Mouse (Mus musculus): ENCODE data around the gene Trhde.
A peak's percentile ranks its signal among the peaks of the same experiment; 100 is the strongest.

Trhde gene

DNA sequence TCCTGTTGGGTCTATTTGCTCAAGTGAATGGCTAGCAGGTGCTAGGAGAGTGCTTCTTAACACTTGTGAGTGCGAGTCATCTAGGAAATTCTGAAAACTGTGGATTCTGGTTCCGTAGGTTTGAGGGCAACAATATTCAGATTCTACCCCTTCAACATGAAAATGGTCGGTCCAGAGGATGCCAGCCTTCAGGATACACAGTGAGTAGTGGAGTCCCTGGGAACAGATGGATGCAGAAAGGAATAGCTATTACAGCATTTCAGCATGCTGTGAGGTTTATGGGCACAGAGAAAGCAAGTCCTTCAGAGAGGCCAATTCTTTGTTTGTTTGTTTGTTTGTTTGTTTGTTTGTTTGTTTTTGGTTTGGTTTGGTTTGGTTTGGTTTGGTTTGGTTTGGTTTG lies 65.7 kb downstream of the Trhde start:
- no peak for DNase-seq (ENCODE audit: low read depth, low spot score)

DNA sequence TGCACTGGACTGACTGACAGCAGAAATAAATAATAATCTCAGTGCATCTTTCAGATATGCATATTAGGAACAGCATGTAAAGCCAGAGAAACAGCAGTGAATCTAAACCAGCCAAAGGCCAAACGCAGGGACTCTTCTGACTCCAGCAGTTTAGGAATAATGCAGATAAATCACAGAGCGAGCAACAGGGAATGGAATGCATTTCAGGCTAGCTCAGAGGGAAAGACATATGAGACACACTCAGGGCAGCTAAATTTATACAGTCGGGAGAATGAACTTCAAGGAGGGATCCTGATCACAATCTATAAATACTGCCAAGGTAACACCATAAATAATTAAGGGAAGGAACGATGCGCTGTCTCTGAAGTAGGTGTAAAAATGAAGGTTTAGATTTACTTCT lies 66.4 kb downstream of the Trhde start:
- no peak for DNase-seq (ENCODE audit: low read depth, low spot score)

DNA sequence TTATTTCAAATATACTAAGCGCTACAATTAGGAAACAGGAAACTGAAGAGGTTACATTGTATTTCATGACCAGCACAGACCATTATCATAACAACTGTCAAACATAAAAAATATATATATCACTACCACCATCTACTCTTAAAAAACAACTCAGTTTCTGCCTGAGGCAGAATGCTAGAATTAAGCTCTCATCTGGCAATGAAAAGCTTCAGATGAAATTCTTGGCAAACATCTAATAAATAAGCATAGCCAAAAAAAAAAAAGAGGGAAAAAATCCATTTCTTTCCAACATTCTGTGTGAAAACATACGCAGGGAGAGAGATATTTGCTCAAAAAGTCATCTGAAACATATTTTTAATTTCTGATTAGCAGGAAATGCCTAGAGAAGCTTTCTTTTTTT lies 67.0 kb downstream of the Trhde start:
- no peak for DNase-seq (ENCODE audit: low read depth, low spot score)

DNA sequence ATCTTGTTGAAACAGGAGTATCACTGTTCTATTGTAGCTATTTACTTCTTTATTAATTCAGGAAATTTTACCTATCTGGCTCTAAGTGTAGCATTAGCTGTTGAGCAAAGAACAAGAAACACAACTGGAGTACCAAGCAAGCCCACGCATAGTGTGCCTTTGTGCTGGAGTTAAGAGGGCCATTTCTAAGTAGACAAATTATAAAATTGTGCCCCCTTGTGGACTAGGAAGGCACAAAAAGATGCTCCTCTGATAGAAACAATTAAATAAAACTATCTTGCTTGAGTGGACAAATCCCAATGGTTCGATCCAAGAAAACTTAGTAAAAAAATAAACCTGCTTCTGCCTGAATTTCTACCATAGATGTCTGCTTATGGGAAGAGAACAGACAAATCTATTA lies 76.5 kb downstream of the Trhde start:
- DNase-seq (ENCODE audit: low read depth, low spot score) = no peak

DNA sequence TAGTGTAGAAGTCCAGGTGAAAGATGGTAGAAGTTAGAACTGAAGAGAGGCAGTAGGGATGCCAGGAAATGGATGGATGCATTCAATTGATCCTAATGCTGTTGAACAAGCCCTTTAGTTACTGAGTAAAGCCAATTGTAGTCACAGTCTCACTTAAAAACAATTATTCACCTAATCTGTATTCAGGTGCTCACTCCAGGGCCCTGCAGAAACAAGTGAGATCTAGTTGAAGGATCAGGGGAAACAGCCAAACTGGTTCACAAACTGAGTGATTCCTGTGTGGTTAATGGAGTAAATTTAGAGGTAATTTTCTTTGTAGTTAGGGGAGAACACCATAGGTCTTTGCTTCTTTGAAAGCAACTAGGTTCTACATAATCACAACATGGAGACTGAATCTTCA lies 100.3 kb downstream of the Trhde start:
- DNase-seq (ENCODE audit: low read depth, low spot score) = no peak

DNA sequence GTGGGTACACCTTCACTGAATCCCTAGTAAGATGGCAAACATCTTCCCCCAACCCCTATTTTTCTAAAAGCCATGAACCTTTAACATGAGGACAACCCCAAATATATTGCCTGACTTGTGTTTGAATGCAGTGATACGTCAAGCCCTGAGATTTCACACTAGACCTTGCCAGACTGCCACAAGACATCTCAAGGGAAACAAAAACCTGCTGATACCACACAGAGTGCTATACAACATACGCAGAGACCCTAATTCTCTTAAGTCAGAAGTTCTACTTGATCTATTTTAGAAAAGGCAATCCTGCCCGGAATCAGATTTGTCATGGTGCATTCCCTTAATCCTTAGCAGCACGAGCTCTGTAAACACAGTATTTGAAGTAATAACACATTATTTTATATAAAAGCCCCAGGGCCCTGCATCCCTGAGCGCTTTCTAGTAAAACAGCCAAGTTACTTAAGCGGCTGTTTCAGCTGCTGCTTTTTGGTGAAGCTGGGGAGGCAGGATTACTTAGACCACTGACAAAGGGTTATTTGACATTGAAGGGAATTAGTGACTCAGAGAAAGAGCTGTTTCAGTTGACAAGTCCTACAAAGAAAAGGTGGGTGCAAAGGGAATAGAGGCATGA lies 130.2 kb downstream of the Trhde start:
- DNase-seq (ENCODE audit: low read depth, low spot score) = no peak

DNA sequence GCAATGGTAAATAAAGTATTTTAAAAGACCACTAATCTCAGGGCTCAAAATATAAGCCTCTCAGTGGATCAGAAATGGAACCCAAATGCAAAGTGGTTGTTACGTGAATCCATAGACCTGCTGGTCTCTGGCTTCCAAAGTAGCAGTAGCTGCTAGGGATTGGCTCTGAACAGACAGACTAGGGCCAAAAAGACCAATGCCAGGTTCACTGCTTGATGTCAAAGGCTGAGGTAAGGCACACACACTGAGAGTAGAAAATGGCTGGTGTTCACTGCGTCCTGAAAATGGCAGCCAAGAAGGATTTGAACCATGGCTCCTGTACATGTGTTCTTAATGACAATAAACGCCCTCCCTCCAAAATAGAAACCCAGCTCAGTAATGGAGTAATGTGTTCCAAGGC lies 209.1 kb downstream of the Trhde start:
- no peak for DNase-seq (ENCODE audit: low read depth, low spot score)

DNA sequence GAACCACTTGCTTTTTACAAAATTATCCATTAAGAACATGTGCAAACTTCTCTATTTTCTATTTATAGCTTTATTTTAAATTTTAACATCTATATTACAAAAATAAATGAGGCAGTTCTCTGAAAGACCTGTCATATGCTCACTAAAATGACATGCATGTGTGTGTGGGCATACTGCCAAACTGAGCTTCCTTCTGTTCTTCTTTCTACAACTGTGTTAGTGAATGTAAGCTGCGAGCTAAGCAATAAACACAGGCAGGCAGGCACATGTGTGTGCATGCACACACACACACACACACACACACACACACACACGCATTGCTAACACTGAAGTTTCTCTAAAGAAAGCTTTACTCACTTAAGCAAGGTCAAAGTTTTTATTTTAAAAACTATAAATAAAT lies 223.2 kb downstream of the Trhde start:
- peak; percentile 36 for DNase-seq (ENCODE audit: low read depth, low spot score)

DNA sequence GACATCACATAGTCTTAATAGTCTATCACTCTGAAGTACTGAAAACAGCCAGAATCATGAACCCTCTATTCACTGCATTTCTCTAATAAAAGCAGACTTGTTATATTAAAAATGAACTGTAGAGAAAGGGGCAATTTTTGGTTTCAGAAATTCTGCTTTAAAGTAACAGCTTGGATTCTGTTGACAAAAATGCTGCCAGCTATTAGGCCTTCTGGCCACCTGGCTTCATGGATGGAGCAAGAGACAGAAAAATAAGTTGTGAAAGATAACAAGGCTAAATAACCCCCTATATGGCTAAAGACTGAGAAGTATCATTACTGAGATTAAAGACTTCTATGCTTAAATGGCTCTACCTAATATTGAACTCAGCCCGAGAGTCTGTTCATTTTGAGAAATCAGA lies 234.2 kb downstream of the Trhde start:
- no peak for DNase-seq (ENCODE audit: low read depth, low spot score)

DNA sequence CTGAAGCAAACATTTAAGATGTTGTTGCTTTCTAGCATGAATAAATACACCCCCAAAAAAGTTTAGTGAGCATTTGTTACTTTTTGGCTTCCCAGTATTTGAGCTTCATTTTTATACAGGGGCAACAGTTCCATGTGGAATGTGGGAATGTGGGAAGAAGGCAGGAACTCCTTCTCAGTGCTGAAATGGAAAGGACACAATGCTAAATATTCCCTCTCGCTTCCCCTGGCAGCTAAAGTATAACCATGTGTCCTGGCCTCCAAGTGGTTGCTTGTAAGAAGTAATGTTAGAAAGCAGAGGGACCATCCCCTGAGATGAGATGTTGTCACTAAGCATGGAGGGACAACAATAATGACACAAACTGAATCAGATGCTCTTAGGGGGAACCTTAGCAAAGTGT lies 292.9 kb downstream of the Trhde start:
- no peak for DNase-seq (ENCODE audit: low read depth, low spot score)

DNA sequence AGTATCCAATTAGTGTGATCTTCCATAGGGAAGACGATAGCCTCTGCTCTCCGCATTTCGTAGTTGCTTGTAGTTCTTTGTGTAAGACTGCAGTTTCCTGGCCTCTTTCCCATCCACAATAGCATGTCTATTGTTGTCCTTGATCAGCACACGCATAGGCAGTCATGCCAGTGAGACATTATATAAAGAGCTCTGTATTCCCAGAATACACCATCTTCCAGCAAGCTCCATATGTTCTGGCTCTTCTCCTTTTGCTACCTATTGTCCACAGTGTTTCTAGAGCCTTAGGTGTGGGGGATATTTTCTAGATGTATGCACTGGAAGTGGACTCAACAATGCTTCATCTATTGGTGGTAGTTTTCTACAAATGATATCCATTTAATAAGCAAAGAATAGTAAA lies 313.3 kb downstream of the Trhde start:
- DNase-seq (ENCODE audit: low read depth, low spot score) = no peak

DNA sequence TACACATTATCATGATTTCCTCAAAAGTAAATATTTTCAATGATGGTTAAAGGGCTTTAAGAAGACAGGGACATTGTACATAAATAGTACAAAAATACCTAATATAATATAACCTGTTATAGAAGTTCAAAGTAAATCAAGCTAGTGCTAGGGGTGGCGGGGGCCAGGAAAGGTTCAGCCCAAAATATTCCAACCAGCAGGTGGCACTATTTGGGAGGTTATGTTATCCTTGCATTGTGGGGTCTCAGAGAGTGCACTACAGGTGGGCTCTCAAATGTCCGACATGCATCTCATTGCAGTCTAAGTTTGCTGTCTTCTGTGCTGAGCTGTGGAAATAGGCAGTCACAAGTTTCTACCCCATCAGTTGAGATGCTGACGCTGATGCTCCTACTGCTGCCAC lies 346.5 kb downstream of the Trhde start:
- no peak for DNase-seq (ENCODE audit: low read depth, low spot score)

DNA sequence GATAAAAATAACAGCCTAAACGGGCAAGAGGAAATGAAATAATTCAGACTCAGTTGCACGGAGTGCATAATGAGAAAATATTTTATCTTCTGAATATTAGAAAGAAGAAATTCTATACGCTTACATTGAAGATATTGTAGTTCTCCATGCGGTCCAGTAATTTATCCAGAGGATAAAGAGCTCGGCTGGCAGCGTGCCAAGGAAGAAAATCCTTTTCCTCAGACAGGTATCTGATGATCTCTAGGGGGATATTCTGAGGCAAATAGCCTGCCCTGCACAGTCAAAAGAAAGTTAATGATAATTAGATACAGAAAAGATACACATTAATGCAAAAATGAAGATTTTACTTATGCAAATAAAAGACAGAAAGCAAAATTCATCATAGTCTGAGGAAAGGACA lies 354.0 kb downstream of the Trhde start:
- no peak for DNase-seq (ENCODE audit: low read depth, low spot score)

DNA sequence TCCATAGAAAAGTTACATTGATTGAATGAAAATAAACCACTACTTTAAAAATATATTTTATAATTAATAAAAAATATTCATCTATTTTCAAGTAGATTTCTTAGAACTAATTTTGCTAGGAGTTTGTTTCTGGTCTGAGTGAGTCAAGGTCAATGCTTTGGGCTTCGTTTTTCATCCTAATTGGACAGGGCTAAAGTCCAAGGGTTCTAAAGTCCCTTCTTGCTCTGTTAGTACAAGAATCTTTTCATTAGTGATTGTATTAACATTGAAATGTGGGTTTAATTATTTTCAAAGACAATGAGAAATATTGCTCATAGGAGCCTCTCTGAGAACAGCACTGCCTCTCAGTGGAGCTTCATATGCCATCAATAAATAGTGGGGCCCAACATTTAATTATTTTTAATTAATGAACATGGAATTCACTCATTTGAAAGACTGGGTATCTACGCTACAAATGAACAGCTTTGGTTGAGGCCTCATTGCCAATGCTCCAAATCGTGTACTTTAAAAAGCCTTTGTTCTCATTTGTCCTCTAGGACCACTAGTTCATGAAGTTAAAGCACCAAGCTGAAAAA lies 383.1 kb downstream of the Trhde start:
- DNase-seq (ENCODE audit: low read depth, low spot score) = no peak

DNA sequence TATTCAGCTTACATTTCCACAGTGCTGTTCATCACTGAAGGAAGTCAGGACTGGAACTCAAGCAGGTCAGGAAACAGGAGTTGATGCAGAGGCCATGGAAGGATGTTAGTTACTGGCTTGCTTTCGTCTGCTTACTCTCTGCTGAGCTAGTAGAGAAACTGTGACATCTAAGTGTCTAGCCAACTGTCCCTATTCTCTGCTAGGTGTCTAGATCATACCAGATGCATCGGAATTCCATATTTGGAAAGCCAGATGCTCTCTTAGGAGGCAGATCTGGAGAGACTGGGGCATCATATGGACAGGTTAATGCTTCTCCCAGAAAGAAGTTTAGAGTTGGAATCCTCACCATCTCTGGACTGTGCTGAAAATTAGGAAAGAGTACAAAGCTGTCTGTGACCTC lies 386.4 kb downstream of the Trhde start:
- no peak for DNase-seq (ENCODE audit: low read depth, low spot score)

DNA sequence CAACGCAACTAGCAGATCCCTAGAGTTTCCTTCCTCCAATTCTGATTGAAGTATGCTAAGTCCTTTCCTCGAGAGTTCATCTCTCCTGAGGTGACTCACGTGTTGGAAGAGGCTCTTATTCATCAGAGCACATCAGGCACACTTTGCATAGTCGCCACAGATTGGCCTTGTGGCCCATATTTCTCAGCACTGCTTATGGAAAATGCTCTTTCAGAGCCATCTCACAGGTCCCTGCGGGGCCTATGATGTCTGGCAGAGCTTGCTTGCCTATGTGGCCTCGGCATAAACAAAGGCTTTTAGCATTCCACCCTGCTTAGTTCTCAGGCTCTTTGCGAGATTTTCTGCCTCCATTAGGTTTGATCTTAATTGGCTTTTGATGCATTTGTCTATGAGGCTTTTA lies 396.8 kb downstream of the Trhde start:
- DNase-seq (ENCODE audit: low read depth, low spot score) = no peak

DNA sequence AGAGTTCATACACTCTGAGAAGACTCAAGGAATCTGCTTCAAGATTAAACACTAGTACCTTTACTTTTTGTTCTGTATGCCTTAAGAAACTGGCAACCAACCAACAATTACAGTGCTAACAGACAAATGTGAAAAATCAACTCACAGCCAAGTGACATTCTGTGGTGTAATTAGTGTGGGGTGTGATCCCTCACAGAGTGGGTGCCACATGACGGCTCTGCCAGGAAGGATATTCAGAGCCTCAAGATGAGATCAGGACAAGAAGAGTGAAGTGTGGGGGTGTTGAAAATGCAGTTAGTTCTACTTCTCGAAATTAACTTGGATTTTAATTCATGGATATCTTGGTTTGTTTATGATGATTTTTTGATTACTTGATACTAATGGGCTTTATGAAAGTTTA lies 398.3 kb downstream of the Trhde start:
- DNase-seq (ENCODE audit: low read depth, low spot score) = no peak

DNA sequence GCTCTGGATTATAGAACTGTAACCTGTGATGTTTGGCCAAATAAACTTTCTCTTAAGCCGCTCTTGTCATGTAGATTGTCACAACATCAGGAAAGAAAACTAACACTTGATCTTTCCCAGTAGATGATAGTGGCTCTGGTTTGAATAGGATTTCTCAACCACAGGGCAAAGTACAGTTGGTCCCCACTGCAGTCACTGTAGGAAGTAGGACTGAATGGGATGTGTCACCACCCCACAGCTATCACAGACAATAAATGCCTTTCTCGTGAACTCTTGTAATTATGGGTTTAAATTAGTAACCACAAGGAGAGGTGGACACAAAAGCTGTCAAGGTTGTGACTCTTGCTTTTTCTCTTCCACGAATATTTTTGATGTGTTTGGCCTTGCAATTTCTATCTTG lies 431.3 kb downstream of the Trhde start:
- no peak for DNase-seq (ENCODE audit: low read depth, low spot score)

DNA sequence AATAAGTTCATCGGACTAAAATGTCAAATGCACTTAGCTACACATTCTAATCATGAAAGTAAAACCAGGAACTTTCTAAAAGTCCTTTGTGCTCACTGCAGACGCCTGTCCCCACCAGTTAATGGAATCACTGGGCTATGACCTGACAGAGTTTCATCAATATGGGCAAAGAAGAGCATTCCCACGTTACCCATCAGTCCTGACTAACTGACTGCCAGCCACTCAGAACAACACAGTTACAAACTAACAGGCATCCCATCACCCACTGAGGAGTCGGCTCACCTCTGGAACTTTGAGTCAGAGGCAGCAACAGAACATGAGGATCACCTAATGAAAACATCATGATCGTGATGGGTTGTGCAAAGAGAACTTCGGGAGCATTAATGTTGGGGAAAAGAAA lies 438.7 kb downstream of the Trhde start:
- DNase-seq (ENCODE audit: low read depth, low spot score) = no peak

DNA sequence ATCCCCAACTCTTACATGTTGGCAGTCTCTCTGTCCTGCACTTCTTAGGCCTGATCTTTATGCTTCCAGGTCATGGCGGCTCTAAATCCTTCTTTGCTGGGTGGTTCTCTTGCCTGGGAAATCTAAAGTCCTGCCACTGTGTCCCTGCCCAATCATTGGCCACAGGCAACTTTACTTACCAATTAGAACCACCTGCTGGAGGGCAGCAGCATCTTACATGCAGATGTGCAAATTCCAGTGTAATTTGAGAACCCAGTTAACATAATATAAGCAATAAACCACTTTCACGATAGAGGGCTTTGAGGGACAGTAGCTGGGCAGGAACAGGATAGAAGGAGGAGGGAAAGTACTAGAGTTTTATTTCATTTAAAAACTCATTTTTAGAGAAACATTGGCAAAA lies 439.5 kb downstream of the Trhde start:
- DNase-seq (ENCODE audit: low read depth, low spot score) = no peak

Measured in brain, embryonic 18.5 days (tissue).